Mouse (Mus musculus): ENCODE measurements around the gene Trafd1. TPM values are rescaled to one million over a fixed set of nuclear protein-coding genes. Genes with fewer than 3 reads are reported as not detected.
A peak's percentile ranks its signal among the peaks of the same experiment; 100 is the strongest.

Gene Trafd1
- polyA plus RNA-seq, 1 experiment from 2014 or later = 80.9 TPM

DNA sequence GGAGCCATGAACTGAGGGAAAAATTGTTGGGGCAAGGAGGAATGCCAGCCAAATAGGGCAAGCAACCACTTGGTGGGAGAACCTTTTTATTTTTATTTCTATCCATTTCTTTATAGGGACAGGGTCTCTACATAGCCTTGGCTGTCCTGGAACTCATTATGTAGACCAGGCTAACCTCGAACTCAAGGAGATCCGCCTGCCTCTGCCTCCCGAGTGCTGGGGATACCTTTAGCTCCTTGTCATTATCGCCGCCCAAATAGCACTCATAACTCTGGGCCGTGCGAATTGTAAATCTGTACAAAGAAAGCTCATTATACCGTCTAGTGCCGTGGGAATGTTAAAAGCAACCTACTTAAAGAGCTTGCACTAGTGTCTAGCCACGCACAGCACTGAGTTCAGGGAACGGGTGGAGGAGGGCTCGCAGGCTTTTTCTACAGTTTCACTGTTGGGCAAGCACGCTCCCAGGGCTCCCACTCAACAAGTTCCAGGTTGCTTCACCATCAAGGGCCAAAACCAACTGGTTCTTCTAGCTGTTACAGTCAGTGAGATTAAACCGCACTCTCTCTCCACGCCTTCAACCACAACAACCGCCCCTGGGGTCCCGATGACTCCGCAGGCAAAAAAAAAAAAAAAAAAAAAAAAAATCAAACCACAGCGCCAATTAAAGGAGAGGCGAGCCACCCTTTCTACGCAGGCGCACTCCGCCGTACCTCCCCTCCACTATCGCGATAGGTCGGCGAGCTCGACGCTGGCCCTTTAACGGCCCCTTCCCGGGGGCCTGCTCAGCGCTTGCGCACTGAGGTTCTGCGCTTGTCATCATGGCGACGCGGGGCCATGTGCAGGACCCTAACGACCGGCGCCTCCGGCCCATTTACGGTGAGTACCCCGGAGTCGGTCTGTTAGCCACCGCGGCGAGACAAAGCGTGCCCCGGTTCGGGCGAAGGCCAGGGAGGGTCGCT is 12.0 kb upstream of the Trafd1 start, which contains the start of gene Naa25:
TSS of gene Naa25 (plus strand) at position 750 of the 959 bp plus-strand sequence.
- ATAC-seq (peak; percentile 95), DNase-seq (ENCODE audit: low spot score) (peak; percentile 98)
- no peaks in the 10 kb centered on the region for H3K36me3 ChIP-seq (ENCODE audit: insufficient read depth, low read length)
- no peaks in the 10 kb centered on the region; the same call in 1 of the 2 replicates for H3K4me1 ChIP-seq (ENCODE audit: insufficient read depth, low read depth, low read length)
- WGBS = 6% methylated on average over 48 of the region's 53 CpGs
- H3K4me3 ChIP-seq (ENCODE audit: low read depth, low read length) = peak within 1 kb of the TSS; percentile 87
- peak within 1 kb of the TSS; percentile 90 for H3K27ac ChIP-seq (ENCODE audit: low read length)
- no peaks in the 10 kb centered on the region for H3K27me3 ChIP-seq (replicated peaks; ENCODE audit: insufficient read depth, low read length)
- TF ChIP-seq EP300 (IDR thresholded peaks at IDR 0.05) (peak; percentile 68), CTCF (IDR thresholded peaks at IDR 0.05) (no peak)
- H3K9ac ChIP-seq (replicated peaks; ENCODE audit: low read depth) = peak within 1 kb of the TSS; percentile 75
- peak within 1 kb of the TSS; percentile 97 for H3K4me2 ChIP-seq (replicated peaks; ENCODE audit: low read depth, low read length)
- H3K9me3 ChIP-seq (ENCODE audit: low read length) = no peaks in the 10 kb centered on the region

DNA sequence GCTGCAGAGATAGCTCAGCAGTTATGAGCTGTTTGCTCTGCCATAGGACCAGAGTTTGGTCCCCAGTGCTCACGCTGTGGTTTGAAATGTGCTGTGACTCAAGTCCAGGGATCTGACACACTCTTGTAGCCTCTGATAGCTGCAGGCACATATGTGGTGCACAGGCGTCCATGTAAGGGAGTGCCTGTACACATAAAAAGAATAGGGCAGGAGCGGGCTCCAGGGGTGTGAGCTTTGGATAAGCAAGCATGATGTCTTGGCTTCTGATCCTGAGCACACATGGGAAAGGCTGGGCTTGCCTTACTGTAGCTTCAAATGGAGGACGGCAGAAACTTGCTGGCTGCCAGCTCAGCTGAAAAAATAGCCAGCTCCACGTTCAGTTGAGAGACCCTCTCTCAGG is 10.2 kb upstream of the Trafd1 start:
- 77% methylated on average over 5 of the region's 5 CpGs for WGBS
- no peak for DNase-seq (ENCODE audit: low spot score)
- TF ChIP-seq EP300 (IDR thresholded peaks at IDR 0.05) = no peak
- no peak for TF ChIP-seq CTCF (IDR thresholded peaks at IDR 0.05)
- no peaks in the 10 kb centered on the region for H3K36me3 ChIP-seq (ENCODE audit: insufficient read depth, low read length)
- H3K4me3 ChIP-seq (ENCODE audit: low read depth, low read length) = no peak overlapping the region
- H3K27me3 ChIP-seq (replicated peaks; ENCODE audit: insufficient read depth, low read length) = no peaks in the 10 kb centered on the region
- no peaks in the 10 kb centered on the region; the same call in 1 of the 2 replicates for H3K4me1 ChIP-seq (ENCODE audit: insufficient read depth, low read depth, low read length)
- no peak overlapping the region for H3K9ac ChIP-seq (replicated peaks; ENCODE audit: low read depth)
- no peak overlapping the region for H3K4me2 ChIP-seq (replicated peaks; ENCODE audit: low read depth, low read length)
- ATAC-seq = no peak
- no peak overlapping the region for H3K27ac ChIP-seq (ENCODE audit: low read length)
- H3K9me3 ChIP-seq (ENCODE audit: low read length) = no peaks in the 10 kb centered on the region

DNA sequence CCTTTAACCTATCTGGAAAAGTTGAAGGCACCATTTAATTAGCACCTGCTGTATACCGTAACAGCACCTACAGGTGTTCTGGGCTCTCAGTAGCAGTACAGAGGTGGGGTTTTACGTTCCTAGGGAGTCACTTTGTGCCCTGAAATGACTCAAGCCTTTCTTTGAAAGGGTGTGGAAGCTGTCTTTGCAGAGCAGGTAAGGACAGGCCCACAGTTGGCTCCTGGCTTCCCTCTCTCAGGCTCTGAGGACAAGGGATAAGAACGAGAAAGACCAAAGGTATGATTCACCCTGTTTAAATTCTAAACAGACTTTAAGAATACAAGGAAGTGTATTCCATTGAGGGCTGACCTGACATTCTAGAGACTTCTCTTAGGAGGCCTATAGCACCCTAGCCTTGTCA is 8.0 kb upstream of the Trafd1 start:
- Histone ChIP-seq H3K27me3 (replicated peaks; ENCODE audit: insufficient read depth, low read length) (no peaks in the 10 kb centered on the region), H3K9ac (replicated peaks; ENCODE audit: low read depth) (no peak overlapping the region), H3K9me3 (ENCODE audit: low read length) (no peaks in the 10 kb centered on the region), H3K4me2 (replicated peaks; ENCODE audit: low read depth, low read length) (no peak overlapping the region), H3K27ac (ENCODE audit: low read length) (no peak overlapping the region), H3K4me1 (ENCODE audit: insufficient read depth, low read depth, low read length) (no peaks in the 10 kb centered on the region; the same call in 1 of the 2 replicates), H3K4me3 (ENCODE audit: low read depth, low read length) (no peak overlapping the region), H3K36me3 (ENCODE audit: insufficient read depth, low read length) (no peaks in the 10 kb centered on the region)
- DNase-seq (ENCODE audit: low spot score) (no peak), ATAC-seq (no peak)
- WGBS = 71% methylated on average over 3 of the region's 3 CpGs
- no peak for TF ChIP-seq EP300 (IDR thresholded peaks at IDR 0.05)
- TF ChIP-seq CTCF (IDR thresholded peaks at IDR 0.05) = no peak

GRCm38 (mm10) chr5:121392667-121393380 is 7.4 kb upstream of the Trafd1 start:
- no peaks in the 10 kb centered on the region for H3K36me3 ChIP-seq (ENCODE audit: insufficient read depth, low read length)
- no peaks in the 10 kb centered on the region for H3K4me1 ChIP-seq (ENCODE audit: insufficient read depth, low read depth, low read length)
- no peak overlapping the region for H3K4me2 ChIP-seq (replicated peaks; ENCODE audit: low read depth, low read length)
- no peak overlapping the region for H3K9ac ChIP-seq (replicated peaks; ENCODE audit: low read depth)
- 47% methylated on average over 16 of the region's 16 CpGs for WGBS
- ATAC-seq (no peak), DNase-seq (ENCODE audit: low spot score) (peak; percentile 53)
- no peak for TF ChIP-seq EP300 (IDR thresholded peaks at IDR 0.05)
- TF ChIP-seq CTCF (IDR thresholded peaks at IDR 0.05) = peak; percentile 84
- no peak overlapping the region for H3K27ac ChIP-seq (ENCODE audit: low read length)
- H3K27me3 ChIP-seq (replicated peaks; ENCODE audit: insufficient read depth, low read length) = no peaks in the 10 kb centered on the region
- H3K4me3 ChIP-seq (ENCODE audit: low read depth, low read length) = no peak overlapping the region
- no peaks in the 10 kb centered on the region for H3K9me3 ChIP-seq (ENCODE audit: low read length)

DNA sequence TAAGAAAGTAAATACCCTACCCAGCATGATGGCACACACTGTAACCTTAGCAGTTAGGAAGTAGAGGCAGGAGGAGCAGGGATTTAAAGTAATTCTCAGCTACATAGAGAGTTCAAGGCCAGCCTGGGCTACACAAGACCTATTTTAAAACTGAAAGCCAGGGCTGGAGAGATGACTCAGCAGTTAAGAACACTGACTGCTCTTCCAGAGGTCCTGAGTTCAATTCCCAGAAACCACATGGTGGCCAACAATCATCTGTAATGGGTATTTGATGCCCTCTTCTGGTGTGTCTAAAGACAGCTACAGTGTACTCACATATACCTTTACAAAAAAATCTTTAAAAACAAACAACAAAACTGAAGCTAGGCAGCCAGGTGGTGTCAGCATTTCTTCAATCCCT is 4.3 kb upstream of the Trafd1 start:
- Histone ChIP-seq H3K4me2 (replicated peaks; ENCODE audit: low read depth, low read length) (no peak overlapping the region), H3K27me3 (replicated peaks; ENCODE audit: insufficient read depth, low read length) (no peaks in the 10 kb centered on the region), H3K27ac (ENCODE audit: low read length) (no peak overlapping the region), H3K9me3 (ENCODE audit: low read length) (no peaks in the 10 kb centered on the region), H3K4me1 (ENCODE audit: insufficient read depth, low read depth, low read length) (no peaks in the 10 kb centered on the region), H3K36me3 (ENCODE audit: insufficient read depth, low read length) (no peaks in the 10 kb centered on the region), H3K9ac (replicated peaks; ENCODE audit: low read depth) (no peak overlapping the region), H3K4me3 (ENCODE audit: low read depth, low read length) (no peak overlapping the region)
- no peak for DNase-seq (ENCODE audit: low spot score)
- TF ChIP-seq CTCF (IDR thresholded peaks at IDR 0.05) = no peak
- TF ChIP-seq EP300 (IDR thresholded peaks at IDR 0.05) = no peak
- ATAC-seq = no peak

GRCm38 (mm10) chr5:121389106-121389505 is 3.7 kb upstream of the Trafd1 start:
- no peak overlapping the region for H3K9ac ChIP-seq (replicated peaks; ENCODE audit: low read depth)
- 53% methylated on average over 7 of the region's 7 CpGs for WGBS
- no peaks in the 10 kb centered on the region for H3K27me3 ChIP-seq (replicated peaks; ENCODE audit: insufficient read depth, low read length)
- no peaks in the 10 kb centered on the region for H3K36me3 ChIP-seq (ENCODE audit: insufficient read depth, low read length)
- DNase-seq (ENCODE audit: low spot score) = peak; percentile 35
- H3K27ac ChIP-seq (ENCODE audit: low read length) = no peak overlapping the region
- ATAC-seq = no peak
- no peak overlapping the region for H3K4me2 ChIP-seq (replicated peaks; ENCODE audit: low read depth, low read length)
- TF ChIP-seq CTCF (IDR thresholded peaks at IDR 0.05) (no peak), EP300 (IDR thresholded peaks at IDR 0.05) (no peak)
- H3K4me3 ChIP-seq (ENCODE audit: low read depth, low read length) = no peak overlapping the region
- H3K9me3 ChIP-seq (ENCODE audit: low read length) = no peaks in the 10 kb centered on the region
- no peaks in the 10 kb centered on the region for H3K4me1 ChIP-seq (ENCODE audit: insufficient read depth, low read depth, low read length)
